Comparison of ENCODE assay signal across 9 mouse cellular contexts in genomic region chr11:101919660-101920059, GRCm38 (mm10). TPM values are rescaled to one million over a fixed set of nuclear protein-coding genes. Genes with fewer than 3 reads are reported as not detected.
DNase-seq lines count a peak whose midpoint lies in the region; ATAC-seq and TF ChIP-seq lines count a peak whose summit lies in the region.
"Had no signal": no experiment of that assay in that cellular context is flagged by ENCODE, and none has a peak within 500 bp of the region (broad histone marks: within the 10 kb centered on the region; RNA-seq: fewer than 3 reads in every experiment).

No protein-coding gene starts in this region.

- no peak overlapping the region for H3K4me2 ChIP-seq in heart, embryonic 16.5 days (ENCODE audit: low read depth, low read length)
- H3K4me2 ChIP-seq in lung, embryonic 14.5 days, result no peak overlapping the region
- H3K4me2 ChIP-seq: lung, embryonic 15.5 days had no signal

- peak; percentile 95 for TF ChIP-seq CTCF in G1E (IDR thresholded peaks at IDR 0.05; ENCODE audit: low read depth, low read length)
- peak; percentile 100 for TF ChIP-seq CTCF in lung, embryonic 14.5 days (IDR thresholded peaks at IDR 0.05; ENCODE audit: low read depth)

- ATAC-seq in G1E (ENCODE audit: extremely low read depth, insufficient number of reproducible peaks, low FRiP score, poor library complexity, severe bottlenecking), result no peak
- peak; percentile 59; the same call in 1 of the 2 replicates for ATAC-seq in heart, embryonic 16.5 days (replicated peaks; ENCODE audit: extremely low read depth, insufficient read depth, low FRiP score)
- ATAC-seq in lung, embryonic 14.5 days (ENCODE audit: insufficient read depth), result peak; percentile 62

- no peaks in the 10 kb centered on the region for H3K9me3 ChIP-seq in G1E (replicated peaks)
- H3K9me3 ChIP-seq in heart, embryonic 16.5 days (replicated peaks; ENCODE audit: control insufficient read depth, low read length), result no peaks in the 10 kb centered on the region
- H3K9me3 ChIP-seq in lung, embryonic 14.5 days (ENCODE audit: low read depth, low read length), result no peaks in the 10 kb centered on the region
- H3K9me3 ChIP-seq: lung, embryonic 15.5 days had no signal

- no peak overlapping the region for H3K27ac ChIP-seq in heart, embryonic 16.5 days (ENCODE audit: low read length)
- no peak overlapping the region for H3K27ac ChIP-seq in lung, embryonic 14.5 days (ENCODE audit: low read depth)
- H3K27ac ChIP-seq: lung, embryonic 15.5 days had no signal

- H3K27me3 ChIP-seq in G1E (ENCODE audit: insufficient read depth, low read length), result peaks cover 18% of the 10 kb centered on the region
- H3K27me3 ChIP-seq in heart, embryonic 16.5 days (ENCODE audit: control insufficient read depth, insufficient read depth, low read length), result peaks cover 17% of the 10 kb centered on the region
- H3K27me3 ChIP-seq in lung, embryonic 14.5 days (ENCODE audit: insufficient read depth, low read length), result 0 out of 2 replicates have a peak, but pooled peaks cover 4% of the 10 kb centered on the region

- no peak overlapping the region for H3K9ac ChIP-seq in heart, embryonic 16.5 days (ENCODE audit: low read length)
- no peak overlapping the region for H3K9ac ChIP-seq in lung, embryonic 14.5 days
- H3K9ac ChIP-seq: lung, embryonic 15.5 days had no signal

- no peak overlapping the region for H3K4me3 ChIP-seq in G1E (ENCODE audit: low read depth, low read length)
- H3K4me3 ChIP-seq in heart, embryonic 16.5 days (ENCODE audit: low read length), result no peak overlapping the region
- H3K4me3 ChIP-seq in lung, embryonic 14.5 days (ENCODE audit: low read depth, low read length), result no peak overlapping the region
- H3K4me3 ChIP-seq: lung, embryonic 15.5 days had no signal

- no peaks in the 10 kb centered on the region for H3K36me3 ChIP-seq in G1E (replicated peaks)
- no peaks in the 10 kb centered on the region for H3K36me3 ChIP-seq in heart, embryonic 16.5 days (ENCODE audit: control insufficient read depth, insufficient read depth)
- no peaks in the 10 kb centered on the region for H3K36me3 ChIP-seq in lung, embryonic 14.5 days (ENCODE audit: insufficient read depth)
- H3K36me3 ChIP-seq: lung, embryonic 15.5 days had no signal

- peak; percentile 61 for DNase-seq in G1E (ENCODE audit: low spot score)
- peak; percentile 52 for DNase-seq in c-Kit-negative CD71-positive TER-119-positive erythroid progenitor cells, embryonic 14.5 days (ENCODE audit: low read depth, low spot score)
- peak; percentile 47 for DNase-seq in fibroblast of lung, adult 2 months (ENCODE audit: low read depth)
- DNase-seq in large intestine, adult 2 months (ENCODE audit: low read depth, low spot score), result peak; percentile 54
- DNase-seq in lung, embryonic 14.5 days, result peak; percentile 94
- peak; percentile 70 for DNase-seq in right cerebral cortex, adult 18-20 months
- peak; percentile 81 for DNase-seq in thymus, postnatal 4 days

- no peaks in the 10 kb centered on the region for H3K4me1 ChIP-seq in G1E (ENCODE audit: insufficient read depth, low read depth, low read length)
- H3K4me1 ChIP-seq in heart, embryonic 16.5 days (ENCODE audit: control insufficient read depth, insufficient read depth, low read length), result peaks cover 12% of the 10 kb centered on the region
- no peaks in the 10 kb centered on the region for H3K4me1 ChIP-seq in lung, embryonic 14.5 days (ENCODE audit: insufficient read depth)

- WGBS in heart, embryonic 16.5 days, result 2% methylated on average over 6 of the region's 6 CpGs
- 3% methylated on average over 6 of the region's 6 CpGs for WGBS in large intestine, adult 2 months
- under 1% methylated on average over 6 of the region's 6 CpGs for WGBS in lung, embryonic 14.5 days

RNA-seq across cellular contexts. Expression of gene Meox1, which starts 25.5 kb away (rescaled TPM):
- total RNA-seq in G1E (2014; fragmentation: Nextera tagmentation) (not detected in 2 replicates), G1E (2017) (not detected in 2 replicates)
- polyA plus RNA-seq in G1E (2012), result not detected in 2 replicates
- 14.9 and 15.0 TPM in 2 replicates for polyA plus RNA-seq in heart, embryonic 16.5 days (2015; fragmentation: Nextera tagmentation; extraction: Ambion mirVana)
- polyA plus RNA-seq in large intestine, adult 2 months (2012; rRNA removed), result 1.6 and 1.8 TPM in 2 replicates
- polyA plus RNA-seq in lung, embryonic 14.5 days (2014; fragmentation: Nextera tagmentation; extraction: Ambion mirVana), result 7.9 and 9.3 TPM in 2 replicates

RNA-seq across cellular contexts. Expression of gene Sost, which starts 47.2 kb away (rescaled TPM):
- total RNA-seq in G1E (2014; fragmentation: Nextera tagmentation) (not detected in 2 replicates), G1E (2017) (0.06 TPM in 1 of 2 replicates, not detected in the other)
- not detected in 2 replicates for polyA plus RNA-seq in G1E (2012)
- polyA plus RNA-seq in heart, embryonic 16.5 days (2015; fragmentation: Nextera tagmentation; extraction: Ambion mirVana), result 2.3 and 2.4 TPM in 2 replicates
- not detected in 2 replicates for polyA plus RNA-seq in large intestine, adult 2 months (2012; rRNA removed)
- polyA plus RNA-seq in lung, embryonic 14.5 days (2014; fragmentation: Nextera tagmentation; extraction: Ambion mirVana), result not detected in 2 replicates
